Mouse (Mus musculus) CH12.LX (cell line): Measurements from ENCODE around the gene Zbtb34. TPM values are rescaled to one million over a fixed set of nuclear protein-coding genes. Genes with fewer than 3 reads are reported as not detected.

Experiments
- DNase-seq: peaks from one replicate; pipeline ENCODE4 v3.0.0-alpha.2; 2013; ENCODE audit errors: extremely low read depth
- H3K27ac ChIP-seq: 2 replicates; pipeline ENCODE4 v1.5.1; 2012; ENCODE audit warnings: low read depth, mild to moderate bottlenecking, control low read depth, moderate library complexity; ENCODE audit not compliant: insufficient read depth
- H3K27me3 ChIP-seq: replicated peaks from 2 replicates; pipeline ENCODE3; 2012; ENCODE audit warnings: inconsistent platforms
- H3K36me3 ChIP-seq, 2 experiments: replicated peaks in 1 of 2; 2 replicates each; pipeline versions ENCODE3 to v1.6.1; 2012; ENCODE audit warnings: inconsistent platforms in 1 of 2, low read length in 1 of 2, mild to moderate bottlenecking in 1 of 2, mixed read lengths in 1 of 2, moderate library complexity in 1 of 2; ENCODE audit not compliant: control insufficient read depth in 1 of 2, insufficient read depth in 1 of 2
- H3K4me1 ChIP-seq, 2 experiments: 2 replicates each; pipeline ENCODE4 v1.6.1; 2012; ENCODE audit warnings: inconsistent platforms in 1 of 2, moderate library complexity in 1 of 2; ENCODE audit not compliant: insufficient read depth in 2 of 2, control insufficient read depth in 1 of 2
- H3K4me2 ChIP-seq: 2 replicates; pipeline ENCODE4 v1.6.1; 2012; ENCODE audit warnings: low read depth, mild to moderate bottlenecking, control low read depth; ENCODE audit not compliant: poor library complexity, insufficient read depth, severe bottlenecking
- H3K4me3 ChIP-seq, 3 experiments: fragments of 150-350 bp in 1 of 3; sonication (generic) in 1 of 3; replicated peaks in 1 of 3; 2 replicates each; pipeline versions ENCODE3 to v1.5.1; 2011 to 2012; ENCODE audit warnings: low read depth in 2 of 3, low read length in 2 of 3, mild to moderate bottlenecking in 2 of 3, moderate library complexity in 2 of 3, control low read depth in 1 of 3, improper control_type of control experiment in 1 of 3, inconsistent platforms in 1 of 3, mixed read lengths in 1 of 3; ENCODE audit not compliant: poor library complexity in 1 of 3
- H3K79me2 ChIP-seq: replicated peaks from 2 replicates; pipeline ENCODE4 v1.6.1; 2012; ENCODE audit warnings: mild to moderate bottlenecking, moderate library complexity; ENCODE audit not compliant: control insufficient read depth, poor library complexity, insufficient read depth, severe bottlenecking; ENCODE audit errors: extremely low read depth
- H3K9ac ChIP-seq: 2 replicates; pipeline ENCODE4 v1.6.1; 2012; ENCODE audit warnings: low read depth, mild to moderate bottlenecking, control low read depth, moderate library complexity; ENCODE audit not compliant: insufficient read depth
- H3K9me3 ChIP-seq: replicated peaks from 2 replicates; pipeline ENCODE3; 2012; ENCODE audit warnings: low read length, inconsistent platforms, mixed read lengths
- BHLHE40 ChIP-seq: IDR thresholded peaks from 2 replicates; pipeline ENCODE4 v1.6.1; 2011; ENCODE audit warnings: mild to moderate bottlenecking, low read depth, low read length, improper control_type of control experiment
- E2F4 ChIP-seq: IDR thresholded peaks from 2 replicates; pipeline ENCODE4 v1.6.1; 2011; ENCODE audit warnings: low read depth, low read length, improper control_type of control experiment; ENCODE audit not compliant: insufficient replicate concordance
- ELF1 ChIP-seq: IDR thresholded peaks from 2 replicates; pipeline ENCODE4 v1.6.1; 2014; ENCODE audit warnings: low read depth, mild to moderate bottlenecking, inconsistent platforms, low read length, improper control_type of control experiment
- EP300 ChIP-seq: IDR thresholded peaks from 2 replicates; pipeline ENCODE4 v1.6.1; 2011; ENCODE audit warnings: low read length, improper control_type of control experiment
- GABPA ChIP-seq: IDR thresholded peaks from 2 replicates; pipeline ENCODE4 v1.6.1; 2012; ENCODE audit warnings: low read depth, low read length, improper control_type of control experiment, inconsistent platforms; ENCODE audit not compliant: insufficient replicate concordance
- HCFC1 ChIP-seq: IDR thresholded peaks from 2 replicates; pipeline ENCODE4 v1.6.1; 2012; ENCODE audit warnings: low read depth, mild to moderate bottlenecking, inconsistent platforms, low read length, improper control_type of control experiment
- IRF4 ChIP-seq: IDR thresholded peaks from 2 replicates; pipeline ENCODE4 v1.6.1; 2014; ENCODE audit warnings: low read depth, mild to moderate bottlenecking, inconsistent platforms, low read length, improper control_type of control experiment
- JUND ChIP-seq: conservative IDR thresholded peaks from 2 replicates; pipeline ENCODE4 v1.6.1; 2011; ENCODE audit warnings: low read depth, low read length, improper control_type of control experiment
- MAX ChIP-seq: IDR thresholded peaks from 2 replicates; pipeline ENCODE4 v1.6.1; 2011; ENCODE audit warnings: low read length, improper control_type of control experiment
- MAZ ChIP-seq: IDR thresholded peaks from 2 replicates; pipeline ENCODE4 v1.6.1; 2012; ENCODE audit warnings: low read depth, mild to moderate bottlenecking, inconsistent platforms, low read length, improper control_type of control experiment, moderate library complexity
- NELFE ChIP-seq: IDR thresholded peaks from 2 replicates; pipeline ENCODE4 v1.6.1; 2011; ENCODE audit warnings: low read depth, low read length, improper control_type of control experiment
- POLR2AphosphoS2 ChIP-seq: IDR thresholded peaks from 2 replicates; pipeline ENCODE4 v1.6.1; 2011; ENCODE audit warnings: low read depth, low read length, improper control_type of control experiment
- RAD21 ChIP-seq: IDR thresholded peaks from 2 replicates; pipeline ENCODE4 v1.6.1; 2011; ENCODE audit warnings: low read depth, mild to moderate bottlenecking, low read length, improper control_type of control experiment, moderate library complexity
- SMC3 ChIP-seq: IDR thresholded peaks from 2 replicates; pipeline ENCODE4 v1.6.1; 2011; ENCODE audit warnings: low read depth, low read length, improper control_type of control experiment
- TBP ChIP-seq: conservative IDR thresholded peaks from 2 replicates; pipeline ENCODE4 v1.6.1; 2011; ENCODE audit warnings: low read depth, low read length, improper control_type of control experiment
- USF1 ChIP-seq: IDR thresholded peaks from 2 replicates; pipeline ENCODE4 v1.6.1; 2014; ENCODE audit warnings: low read depth, mild to moderate bottlenecking, inconsistent platforms, low read length, improper control_type of control experiment
- ZNF384 ChIP-seq: IDR thresholded peaks from 2 replicates; pipeline ENCODE4 v1.6.1; 2012; ENCODE audit warnings: low read depth, low read length, improper control_type of control experiment, inconsistent platforms
- dilution Hi-C: fragments of 300-500 bp; cut with MboI; formaldehyde crosslinking; loops from 2 replicates; pipeline ENCODE4 v1.14.3; 2020; ENCODE audit warnings: low sequenced_read_pairs; ENCODE audit not compliant: extremely low pct_unique_long_range_greater_than_20kb, extremely low pct_ligation_motif_present
- in situ Hi-C: fragments of 300-500 bp; cut with MboI; formaldehyde crosslinking; loops from 3 replicates; pipeline ENCODE4 v1.14.3; 2019; ENCODE audit warnings: low sequenced_read_pairs, low pct_ligation_motif_present, low pct_unique_long_range_greater_than_20kb, mixed read lengths
- polyA plus RNA-seq: library from polyadenylated mRNA; unstranded; fragments of >175 nt; gene quantifications from 2 replicates; pipeline ENCODE4 v1.2.1, GENCODE M21; 2012; ENCODE audit warnings: low read depth; ENCODE audit not compliant: insufficient read length
- total RNA-seq, 2 experiments: library from RNA; depleted of rRNA; stranded (reverse); fragments of 300-350 nt in 1 of 2; fragments of >200 nt in 1 of 2; gene quantifications; 2 replicates each; pipeline ENCODE4 v1.2.3; 2012 to 2014

Zbtb34 gene
- total and polyA plus RNA-seq, 3 experiments = 3.4 to 5.8 (median 5.0) TPM

GRCm38 (mm10) chr2:33465966-33466365 is 34.8 kb upstream of the Zbtb34 start:
- Histone ChIP-seq H3K36me3 (peaks cover 12 to 48% of the 10 kb centered on the region in 2 experiments), H3K27me3 (peaks cover 13% of the 10 kb centered on the region), H3K9me3 (no peaks in the 10 kb centered on the region), H3K27ac (no peak overlapping the region), H3K4me3 (no peak overlapping the region), H3K79me2 (peaks cover 22% of the 10 kb centered on the region), H3K9ac (no peak overlapping the region), H3K4me2 (no peak overlapping the region), H3K4me1 (peaks cover 0 to 37% of the 10 kb centered on the region in 2 experiments; a peak in 2 of 4 replicates)
- dilution Hi-C loops (no loop called here), in situ Hi-C loops (no loop called here)
- DNase-seq = no peak
- TF ChIP-seq ELF1 (no peak), NELFE (no peak), SMC3 (no peak), MAZ (no peak), IRF4 (no peak), TBP (no peak), ZNF384 (no peak)

GRCm38 (mm10) chr2:33465215-33465614 is 34.1 kb upstream of the Zbtb34 start:
- in situ Hi-C loops = no loop called here
- TF ChIP-seq RAD21 (no peak), EP300 (no peak), GABPA (no peak), MAX (no peak), TBP (no peak), HCFC1 (no peak), POLR2AphosphoS2 (no peak), USF1 (no peak), BHLHE40 (no peak), JUND (no peak), E2F4 (no peak), ZNF384 (no peak), ELF1 (no peak)
- H3K36me3 ChIP-seq = peaks cover 12 to 55% of the 10 kb centered on the region in 2 experiments
- DNase-seq = no peak
- dilution Hi-C loops = no loop called here
- peaks cover 22% of the 10 kb centered on the region for H3K79me2 ChIP-seq
- peaks cover 10% of the 10 kb centered on the region for H3K27me3 ChIP-seq
- no peak overlapping the region for H3K4me2 ChIP-seq
- no peak overlapping the region for H3K4me3 ChIP-seq
- no peaks in the 10 kb centered on the region for H3K9me3 ChIP-seq
- H3K27ac ChIP-seq = no peak overlapping the region
- no peak overlapping the region for H3K9ac ChIP-seq
- H3K4me1 ChIP-seq = peaks cover 0 to 37% of the 10 kb centered on the region in 2 experiments; a peak in 2 of 4 replicates
